Mouse (Mus musculus) neural tube, embryonic 12.5 days (tissue): ENCODE results near the gene Rag1. TPM values are rescaled to one million over a fixed set of nuclear protein-coding genes. Genes with fewer than 3 reads are reported as not detected.
A peak's percentile ranks its signal among the peaks of the same experiment; 100 is the strongest.

Experiments
- ATAC-seq: fragments of 200-750 bp; cut with Nextera tagmentation; 2 replicates; pipeline ENCODE4 v1.8.0; 2017; ENCODE audit warnings: low read depth, mild to moderate bottlenecking, moderate TSS enrichment, moderate library complexity; ENCODE audit not compliant: low FRiP score
- H3K27ac ChIP-seq: fragments of 300-500 bp; sonication (generic); 2 replicates; pipeline ENCODE4 v1.5.1; 2016
- H3K27me3 ChIP-seq: fragments of 300-500 bp; sonication (generic); replicated peaks from 2 replicates; pipeline ENCODE4 v1.6.1; 2016; ENCODE audit warnings: mild to moderate bottlenecking
- H3K36me3 ChIP-seq: fragments of 300-500 bp; sonication (generic); 2 replicates; pipeline ENCODE4 v1.6.1; 2016; ENCODE audit warnings: mild to moderate bottlenecking
- H3K4me1 ChIP-seq: fragments of 300-500 bp; sonication (generic); 2 replicates; pipeline ENCODE4 v1.6.1; 2016
- H3K4me2 ChIP-seq: fragments of 300-500 bp; sonication (generic); replicated peaks from 2 replicates; pipeline ENCODE4 v1.6.1; 2016; ENCODE audit warnings: mild to moderate bottlenecking
- H3K4me3 ChIP-seq: fragments of 300-500 bp; sonication (generic); 2 replicates; pipeline ENCODE4 v1.5.1; 2016
- H3K9ac ChIP-seq: fragments of 300-500 bp; sonication (generic); 2 replicates; pipeline ENCODE4 v1.6.1; 2016; ENCODE audit warnings: mild to moderate bottlenecking
- H3K9me3 ChIP-seq: fragments of 300-500 bp; sonication (generic); 2 replicates; pipeline ENCODE4 v1.6.1; 2016; ENCODE audit warnings: mild to moderate bottlenecking
- WGBS: fragments of 180-500 bp; shearing (Covaris S2); methylation state at CpG from one replicate; pipeline ENCODE4 v1.1.7; 2016; 5-methylcytosine and 5-hydroxymethylcytosine counted together
- polyA plus RNA-seq: library from polyadenylated mRNA; unstranded; fragments of >200 nt; fragmentation: Nextera tagmentation; extraction: Ambion mirVana; gene quantifications from 2 replicates; pipeline ENCODE4 v1.2.1, GENCODE M21; 2016

The Rag1 gene
- polyA plus RNA-seq, 1 experiment from 2014 or later, result 0.10 TPM

GRCm38 (mm10) chr2:101624526-101624925, 24.8 kb downstream of the Rag1 start, which contains the start of gene Rag2:
Gene Rag2 (plus strand): TSS chr2:101624718.
- Histone ChIP-seq H3K36me3 (no peaks in the 10 kb centered on the region), H3K9me3 (no peaks in the 10 kb centered on the region), H3K27me3 (no peaks in the 10 kb centered on the region), H3K4me2 (no peak within 1 kb of the TSS), H3K9ac (no peak within 1 kb of the TSS), H3K4me3 (no peak within 1 kb of the TSS), H3K27ac (no peak within 1 kb of the TSS), H3K4me1 (peaks cover 22% of the 10 kb centered on the region)
- WGBS, result 54% methylated on average over 4 of the region's 4 CpGs
- ATAC-seq, result no peak

- WGBS, result 9% methylated on average over 2 of the region's 2 CpGs
- no peak overlapping the region for H3K27ac ChIP-seq
- no peaks in the 10 kb centered on the region for H3K36me3 ChIP-seq
- H3K4me1 ChIP-seq, result peaks cover 19% of the 10 kb centered on the region
- no peaks in the 10 kb centered on the region for H3K9me3 ChIP-seq
- H3K27me3 ChIP-seq, result no peaks in the 10 kb centered on the region
- H3K4me3 ChIP-seq, result no peak overlapping the region
- no peak overlapping the region for H3K4me2 ChIP-seq
- no peak for ATAC-seq
- H3K9ac ChIP-seq, result no peak overlapping the region
These were observed 25.3 kb downstream of the Rag1 start for GRCm38 (mm10) chr2:101624011-101624410.

GRCm38 (mm10) chr2:101623042-101623441, 26.3 kb downstream of the Rag1 start:
- WGBS, result 29% methylated on average over 2 of the region's 2 CpGs
- H3K4me3 ChIP-seq, result no peak overlapping the region
- peak; percentile 70 for ATAC-seq

GRCm38 (mm10) chr2:101621611-101622010, 27.7 kb downstream of the Rag1 start:
- H3K27ac ChIP-seq, result no peak overlapping the region
- no peak overlapping the region for H3K4me3 ChIP-seq
- no peaks in the 10 kb centered on the region for H3K9me3 ChIP-seq
- H3K36me3 ChIP-seq, result no peaks in the 10 kb centered on the region
- H3K4me2 ChIP-seq, result no peak overlapping the region
- no peaks in the 10 kb centered on the region for H3K27me3 ChIP-seq
- ATAC-seq, result no peak
- no peak overlapping the region for H3K9ac ChIP-seq
- peaks cover 15% of the 10 kb centered on the region for H3K4me1 ChIP-seq
- 67% methylated on average over 7 of the region's 7 CpGs for WGBS

More at GRCm38 (mm10) chr2:101623042-101623441, 26.3 kb downstream of the Rag1 start:
- H3K27me3 ChIP-seq, result no peaks in the 10 kb centered on the region
- H3K27ac ChIP-seq, result no peak overlapping the region
- H3K9me3 ChIP-seq, result no peaks in the 10 kb centered on the region
- H3K36me3 ChIP-seq, result no peaks in the 10 kb centered on the region
- H3K9ac ChIP-seq, result no peak overlapping the region
- no peak overlapping the region for H3K4me2 ChIP-seq
- H3K4me1 ChIP-seq, result peaks cover 19% of the 10 kb centered on the region

- Histone ChIP-seq H3K27ac (no peak overlapping the region), H3K36me3 (no peaks in the 10 kb centered on the region), H3K4me1 (peaks cover 15% of the 10 kb centered on the region), H3K9ac (no peak overlapping the region), H3K9me3 (no peaks in the 10 kb centered on the region), H3K4me2 (no peak overlapping the region), H3K4me3 (no peak overlapping the region), H3K27me3 (no peaks in the 10 kb centered on the region)
- 84% methylated on average over 3 of the region's 3 CpGs for WGBS
- ATAC-seq, result no peak
These were observed 28.4 kb downstream of the Rag1 start for GRCm38 (mm10) chr2:101620899-101621298.

- H3K27me3 ChIP-seq, result no peaks in the 10 kb centered on the region
- H3K9me3 ChIP-seq, result no peaks in the 10 kb centered on the region
- 87% methylated on average over 4 of the region's 4 CpGs for WGBS
- no peaks in the 10 kb centered on the region for H3K36me3 ChIP-seq
- no peak overlapping the region for H3K27ac ChIP-seq
- H3K9ac ChIP-seq, result no peak overlapping the region
- H3K4me1 ChIP-seq, result peaks cover 7% of the 10 kb centered on the region
- ATAC-seq, result no peak
- H3K4me2 ChIP-seq, result no peak overlapping the region
- H3K4me3 ChIP-seq, result no peak overlapping the region
These were observed 30.9 kb downstream of the Rag1 start for GRCm38 (mm10) chr2:101618373-101618772.

GRCm38 (mm10) chr2:101615464-101616305, 33.6 kb downstream of the Rag1 start:
- H3K27me3 ChIP-seq, result no peaks in the 10 kb centered on the region
- no peaks in the 10 kb centered on the region for H3K9me3 ChIP-seq
- H3K4me1 ChIP-seq, result no peaks in the 10 kb centered on the region
- no peaks in the 10 kb centered on the region for H3K36me3 ChIP-seq
- no peak for ATAC-seq
- H3K9ac ChIP-seq, result no peak overlapping the region
- 77% methylated on average over 10 of the region's 10 CpGs for WGBS
- H3K27ac ChIP-seq, result no peak overlapping the region
- H3K4me2 ChIP-seq, result no peak overlapping the region
- H3K4me3 ChIP-seq, result no peak overlapping the region

- no peaks in the 10 kb centered on the region for H3K9me3 ChIP-seq
- no peak overlapping the region for H3K27ac ChIP-seq
- no peaks in the 10 kb centered on the region for H3K27me3 ChIP-seq
- WGBS, result 88% methylated on average over 3 of the region's 3 CpGs
- no peak overlapping the region for H3K4me2 ChIP-seq
- no peak overlapping the region for H3K9ac ChIP-seq
- H3K36me3 ChIP-seq, result no peaks in the 10 kb centered on the region
- no peaks in the 10 kb centered on the region; the same call in 1 of the 2 replicates for H3K4me1 ChIP-seq
- ATAC-seq, result no peak
- H3K4me3 ChIP-seq, result no peak overlapping the region
These were observed 38.4 kb downstream of the Rag1 start for GRCm38 (mm10) chr2:101610861-101611260.

- WGBS, result 64% methylated on average over 7 of the region's 7 CpGs
- no peak overlapping the region for H3K9ac ChIP-seq
- H3K9me3 ChIP-seq, result no peaks in the 10 kb centered on the region
- H3K4me3 ChIP-seq, result no peak overlapping the region
- H3K27me3 ChIP-seq, result no peaks in the 10 kb centered on the region
- no peaks in the 10 kb centered on the region for H3K36me3 ChIP-seq
- peak; percentile 78 for ATAC-seq
- H3K4me2 ChIP-seq, result no peak overlapping the region
- H3K4me1 ChIP-seq, result no peaks in the 10 kb centered on the region; the same call in 1 of the 2 replicates
- H3K27ac ChIP-seq, result no peak overlapping the region
These were observed 40.9 kb downstream of the Rag1 start for GRCm38 (mm10) chr2:101608232-101608894.

GRCm38 (mm10) chr2:101603099-101603498, 46.2 kb downstream of the Rag1 start:
- Histone ChIP-seq H3K4me2 (no peak overlapping the region), H3K27me3 (no peaks in the 10 kb centered on the region), H3K9ac (no peak overlapping the region), H3K9me3 (no peaks in the 10 kb centered on the region), H3K27ac (no peak overlapping the region), H3K4me3 (no peak overlapping the region), H3K36me3 (no peaks in the 10 kb centered on the region), H3K4me1 (peaks cover 9% of the 10 kb centered on the region; the same call in 1 of the 2 replicates)
- 87% methylated on average over 1 of the region's 1 CpGs for WGBS
- no peak for ATAC-seq

- peaks cover 11% of the 10 kb centered on the region; the same call in 1 of the 2 replicates for H3K4me1 ChIP-seq
- H3K9ac ChIP-seq, result no peak overlapping the region
- no peak overlapping the region for H3K27ac ChIP-seq
- no peak for ATAC-seq
- H3K4me3 ChIP-seq, result no peak overlapping the region
- H3K27me3 ChIP-seq, result no peaks in the 10 kb centered on the region
- no peaks in the 10 kb centered on the region for H3K36me3 ChIP-seq
- no peaks in the 10 kb centered on the region for H3K9me3 ChIP-seq
- no peak overlapping the region for H3K4me2 ChIP-seq
- WGBS, result 49% methylated on average over 8 of the region's 8 CpGs
These were observed 48.6 kb downstream of the Rag1 start for GRCm38 (mm10) chr2:101600703-101601102.
